15 mouse cellular contexts compared by ENCODE assay signal in the genomic region with DNA sequence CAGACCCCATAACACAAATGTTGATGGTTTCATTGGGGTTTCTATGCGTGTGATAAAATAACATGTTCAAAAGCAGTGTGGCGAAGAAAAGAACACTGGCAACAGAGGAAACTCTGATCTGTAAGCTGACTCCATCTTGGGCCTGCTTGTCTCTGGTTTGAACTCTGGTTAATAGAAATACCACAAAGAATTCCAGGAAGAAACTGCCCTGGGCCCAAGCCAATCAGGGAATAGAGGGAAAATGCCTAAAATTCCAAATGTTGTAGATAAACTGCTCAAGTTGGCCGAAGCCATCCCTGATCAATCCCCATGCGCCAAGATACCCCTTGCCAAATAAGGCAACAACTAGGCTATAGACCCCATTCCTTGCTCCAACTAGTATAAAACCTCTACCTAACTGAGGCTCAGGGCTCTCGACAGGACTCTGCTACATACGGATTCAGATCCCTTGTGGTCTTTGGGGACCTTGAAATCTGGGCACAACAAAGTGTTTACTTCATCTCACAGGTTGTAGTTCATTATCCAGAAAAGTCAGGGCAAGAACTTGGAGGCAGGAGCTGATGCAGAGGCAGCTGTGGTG.
"Had no signal": no experiment of that assay in that cellular context is flagged by ENCODE, and none has a peak within 500 bp of the region (broad histone marks: within the 10 kb centered on the region; RNA-seq: fewer than 3 reads in every experiment).

No protein-coding gene starts in this region.

- DNase-seq: kidney, adult 8-10 months; kidney, postnatal 10 days; left cerebral cortex, postnatal 4 days; lung, adult 18-20 months; retina, postnatal 1 day; right cerebral cortex, postnatal 4 days; spleen, adult 18-20 months; thymus, adult 18-20 months; thymus, postnatal 14 days had no signal

- H3K9me3 ChIP-seq: limb, embryonic 13.5 days; midbrain, embryonic 10.5 days; midbrain, embryonic 15.5 days; neural tube, embryonic 13.5 days had no signal

- H3K4me3 ChIP-seq: limb, embryonic 13.5 days; midbrain, embryonic 10.5 days; midbrain, embryonic 15.5 days; neural tube, embryonic 13.5 days had no signal

- H3K4me1 ChIP-seq: midbrain, embryonic 15.5 days had no signal

- H3K27me3 ChIP-seq: limb, embryonic 13.5 days; midbrain, embryonic 15.5 days had no signal

- ATAC-seq: intestine, embryonic 16.5 days; midbrain, embryonic 15.5 days had no signal

- H3K36me3 ChIP-seq: limb, embryonic 13.5 days; midbrain, embryonic 10.5 days; midbrain, embryonic 15.5 days; neural tube, embryonic 13.5 days had no signal

- H3K27ac ChIP-seq: limb, embryonic 13.5 days; liver, embryonic 14.5 days; midbrain, embryonic 10.5 days; midbrain, embryonic 15.5 days; neural tube, embryonic 13.5 days had no signal
